Mouse (Mus musculus) MEL (cell line): Measurements from ENCODE around the gene Crybg3.

Experiments used
- CTCF ChIP-seq, 3 experiments: IDR thresholded peaks in 2 of 3; conservative IDR thresholded peaks in 1 of 3; 2 replicates each; pipeline ENCODE4 v1.5.1; 2011 to 2012; ENCODE audit warnings: low read length in 3 of 3, low read depth in 2 of 3, mild to moderate bottlenecking in 2 of 3, improper control_type of control experiment in 1 of 3, inconsistent platforms in 1 of 3, mixed read lengths in 1 of 3, moderate library complexity in 1 of 3; ENCODE audit not compliant: control insufficient read depth in 1 of 3, insufficient read depth in 1 of 3, poor library complexity in 1 of 3, severe bottlenecking in 1 of 3
- ETS1 ChIP-seq: IDR thresholded peaks from 2 replicates; pipeline ENCODE4 v1.6.1; 2012; ENCODE audit warnings: low read depth, mild to moderate bottlenecking, inconsistent platforms, low read length, improper control_type of control experiment, moderate library complexity
- GATA1 ChIP-seq: IDR thresholded peaks from 2 replicates; pipeline ENCODE4 v1.6.1; 2011; ENCODE audit warnings: low read depth, low read length, improper control_type of control experiment
- JUND ChIP-seq: IDR thresholded peaks from 2 replicates; pipeline ENCODE4 v1.6.1; 2011; ENCODE audit warnings: low read depth, mild to moderate bottlenecking, improper control_type of control experiment, low read length
- MAFK ChIP-seq: IDR thresholded peaks from 2 replicates; pipeline ENCODE4 v1.6.1; 2011; ENCODE audit warnings: low read depth, mild to moderate bottlenecking, low read length, improper control_type of control experiment, borderline replicate concordance
- MAX ChIP-seq: IDR thresholded peaks from 2 replicates; pipeline ENCODE4 v1.6.1; 2011; ENCODE audit warnings: low read length, improper control_type of control experiment
- MXI1 ChIP-seq: IDR thresholded peaks from 2 replicates; pipeline ENCODE4 v1.6.1; 2011; ENCODE audit warnings: mild to moderate bottlenecking, low read depth, low read length, improper control_type of control experiment
- MYC ChIP-seq: IDR thresholded peaks from 2 replicates; pipeline ENCODE4 v1.6.1; 2011; ENCODE audit warnings: low read depth, mild to moderate bottlenecking, low read length, improper control_type of control experiment, moderate library complexity
- POLR2A ChIP-seq, 2 experiments: IDR thresholded peaks; 2 replicates each; pipeline ENCODE4 v1.6.1; 2011 to 2012; ENCODE audit warnings: low read length in 2 of 2, mild to moderate bottlenecking in 2 of 2, control low read depth in 1 of 2, improper control_type of control experiment in 1 of 2, low read depth in 1 of 2, moderate library complexity in 1 of 2; ENCODE audit not compliant: control insufficient read depth in 1 of 2, insufficient read depth in 1 of 2, poor library complexity in 1 of 2
- POLR2AphosphoS2 ChIP-seq: IDR thresholded peaks from 2 replicates; pipeline ENCODE4 v1.6.1; 2011; ENCODE audit warnings: low read length, improper control_type of control experiment
- TCF12 ChIP-seq: IDR thresholded peaks from 2 replicates; pipeline ENCODE4 v1.6.1; 2014; ENCODE audit warnings: low read depth, mild to moderate bottlenecking, inconsistent platforms, low read length, improper control_type of control experiment, moderate library complexity
- USF1 ChIP-seq: IDR thresholded peaks from 2 replicates; pipeline ENCODE4 v1.6.1; 2014; ENCODE audit warnings: low read depth, mild to moderate bottlenecking, inconsistent platforms, low read length, improper control_type of control experiment, moderate library complexity
- USF2 ChIP-seq, 2 experiments: IDR thresholded peaks; 2 replicates each; pipeline ENCODE4 v1.6.1; 2011 to 2012; ENCODE audit warnings: improper control_type of control experiment in 2 of 2, low read length in 2 of 2, borderline replicate concordance in 1 of 2, inconsistent platforms in 1 of 2, low read depth in 1 of 2, mild to moderate bottlenecking in 1 of 2; ENCODE audit not compliant: insufficient read depth in 1 of 2

DNA sequence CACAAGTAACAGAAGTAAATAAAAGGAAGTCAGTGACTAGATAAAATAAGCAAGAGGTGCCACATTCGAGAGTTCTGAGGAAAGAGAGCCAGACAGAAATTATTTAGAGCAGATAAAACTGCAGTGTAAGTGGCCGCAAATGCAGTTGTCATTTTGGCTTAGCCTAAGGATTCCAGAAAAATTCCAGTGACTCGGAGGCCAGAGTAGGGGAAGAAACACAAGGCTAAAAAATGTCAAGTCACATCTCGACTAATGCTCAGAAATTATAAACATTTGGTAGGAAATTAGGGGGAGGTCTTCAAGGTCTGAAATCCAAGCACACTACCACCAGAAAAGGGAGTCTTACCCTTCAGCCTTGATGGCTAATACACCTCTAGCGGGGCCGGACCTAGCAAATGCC is 10.0 kb downstream of the Crybg3 start:
- TF ChIP-seq POLR2AphosphoS2 (no peak), POLR2A (IDR thresholded peaks at IDR 0.05; ENCODE audit: control insufficient read depth in 1 of 2, insufficient read depth in 1 of 2, low read depth in 1 of 2, low read length in 2 of 2, poor library complexity in 1 of 2) (no peak), MAX (no peak), GATA1 (no peak), CTCF (IDR thresholded peaks at IDR 0.05 in 2 of 3, conservative IDR thresholded peaks at IDR 0.05 in 1 of 3; ENCODE audit: control insufficient read depth in 1 of 3, insufficient read depth in 1 of 3, low read depth in 2 of 3, low read length in 3 of 3, poor library complexity in 1 of 3, severe bottlenecking in 1 of 3) (no peak), TCF12 (no peak), MXI1 (no peak), JUND (no peak), USF2 (IDR thresholded peaks at IDR 0.05; ENCODE audit: borderline replicate concordance in 1 of 2, insufficient read depth in 1 of 2, low read depth in 1 of 2, low read length in 2 of 2) (no peak), MYC (no peak), ETS1 (no peak), USF1 (no peak), MAFK (no peak)
